Mouse (Mus musculus): ENCODE results near the gene 1700088E04Rik.

Gene 1700088E04Rik

DNA sequence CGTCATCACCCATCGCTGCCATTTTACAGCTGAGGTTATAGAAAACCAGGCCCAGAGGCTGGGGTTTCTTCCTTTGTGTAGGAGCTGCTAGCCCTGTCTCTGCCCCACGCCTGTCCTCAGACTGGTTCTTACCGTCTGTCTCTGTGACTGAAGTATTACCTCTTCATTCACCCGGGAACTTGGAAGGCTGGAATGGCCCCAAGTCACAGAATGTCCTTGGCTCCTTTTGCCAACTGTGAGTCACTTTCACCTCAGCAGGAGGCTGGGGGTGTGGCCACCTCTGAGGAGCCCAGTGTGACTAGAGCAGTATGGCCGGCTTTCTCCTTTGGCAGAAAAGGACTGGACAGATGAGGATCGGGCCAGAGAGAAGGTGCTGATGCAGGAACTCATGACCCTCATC, 9.6 kb downstream of the 1700088E04Rik start:
- DNase-seq (ENCODE audit: low read depth, low spot score) = no peak

DNA sequence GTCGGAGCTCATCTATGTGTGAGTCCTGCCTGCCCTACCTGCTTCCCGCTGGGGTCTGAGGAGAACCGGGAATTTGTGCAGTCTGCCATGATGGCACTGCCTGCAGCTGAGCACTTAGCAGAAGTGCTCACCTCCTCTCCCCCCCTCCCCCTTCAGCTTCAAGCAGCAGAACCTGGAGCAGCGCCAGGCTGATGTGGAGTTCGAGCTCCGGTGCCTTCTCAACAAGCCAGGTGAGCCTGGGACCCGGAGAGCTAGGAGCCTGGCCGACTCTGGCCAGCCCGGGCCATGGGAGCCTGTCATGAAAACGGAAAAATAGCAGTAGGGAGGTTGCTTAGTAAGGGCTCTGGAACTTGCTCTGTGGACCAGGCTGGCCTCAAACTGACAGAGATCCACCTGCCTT, 10.3 kb downstream of the 1700088E04Rik start:
- no peak for DNase-seq (ENCODE audit: low read depth, low spot score)

DNA sequence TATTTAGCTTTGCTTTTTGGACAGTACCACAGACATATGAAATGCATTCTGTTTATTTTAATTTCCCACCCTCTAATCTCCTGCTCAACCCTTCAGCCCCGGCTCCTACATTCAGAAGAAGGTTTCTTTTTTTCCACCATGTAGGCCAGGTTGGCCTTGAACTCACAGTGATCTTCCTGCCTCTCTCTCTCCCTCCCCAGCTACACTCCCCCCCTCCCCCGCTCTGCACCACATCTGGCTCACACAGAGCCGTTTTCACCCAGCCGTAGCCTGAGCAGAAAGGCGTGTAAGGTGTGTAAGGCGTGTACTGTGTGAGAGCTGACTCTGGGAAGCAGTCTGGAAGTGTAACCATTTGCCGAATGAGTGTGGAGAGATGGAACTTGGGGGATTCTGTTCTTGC, 11.7 kb downstream of the 1700088E04Rik start:
- DNase-seq (ENCODE audit: low read depth, low spot score) = no peak

- no peak for DNase-seq (ENCODE audit: low read depth, low spot score)
Measured at GRCm38 (mm10) chr15:79128208-79128607, 12.8 kb downstream of the 1700088E04Rik start.

DNA sequence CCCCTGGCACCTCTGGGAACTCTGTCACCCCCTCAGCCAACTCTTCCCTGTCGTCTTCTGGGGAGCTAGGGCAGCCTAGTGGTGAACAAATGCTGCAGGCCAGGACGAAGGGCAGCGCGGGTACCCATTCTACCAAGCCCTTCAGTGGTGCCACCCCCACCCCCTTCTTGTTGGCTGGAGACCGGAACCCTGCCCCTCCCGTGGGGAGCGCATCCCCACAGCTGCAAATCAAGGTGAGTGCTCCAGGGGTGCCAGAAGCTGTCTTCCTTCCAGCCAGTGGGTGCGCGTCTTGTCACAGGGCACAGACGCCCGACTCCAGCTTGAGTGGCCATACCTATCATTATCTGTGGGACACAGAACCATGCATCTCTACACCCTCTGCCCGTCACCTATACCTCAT, 14.0 kb downstream of the 1700088E04Rik start:
- DNase-seq (ENCODE audit: low read depth, low spot score) = no peak

GRCm38 (mm10) chr15:79126217-79126932, 14.7 kb downstream of the 1700088E04Rik start:
- DNase-seq (ENCODE audit: low read depth, low spot score) = peak; percentile 38

DNA sequence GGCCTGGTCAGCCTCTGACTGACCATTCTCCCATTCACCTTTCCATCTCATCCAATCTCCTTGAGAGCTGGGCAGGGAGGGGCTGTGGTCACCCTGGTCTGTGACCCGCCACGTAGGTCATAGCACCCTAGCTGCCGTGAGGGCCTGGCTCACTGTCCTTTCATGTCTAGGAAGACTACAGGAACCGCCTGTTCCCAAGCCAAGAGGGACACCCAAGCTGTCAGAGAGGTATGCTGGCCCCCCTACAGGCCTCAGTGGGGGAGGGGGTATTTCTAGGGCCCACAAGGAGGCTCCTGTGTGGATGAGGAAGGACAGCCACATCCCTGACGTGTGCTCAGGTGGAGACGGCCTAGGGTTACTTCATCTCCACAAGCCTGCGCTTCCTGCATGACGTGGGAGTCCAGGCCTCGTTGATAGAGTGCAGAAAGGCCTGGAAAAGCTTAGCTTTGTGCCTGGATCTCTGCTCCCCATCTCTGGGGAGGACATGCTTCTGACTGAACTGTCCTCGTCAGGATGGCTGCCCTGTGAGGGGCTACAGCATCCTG, 16.6 kb downstream of the 1700088E04Rik start:
- DNase-seq (ENCODE audit: low read depth, low spot score) = no peak

GRCm38 (mm10) chr15:79123751-79124150, 17.3 kb downstream of the 1700088E04Rik start:
- no peak for DNase-seq (ENCODE audit: low read depth, low spot score)

- no peak for DNase-seq (ENCODE audit: low read depth, low spot score)
Measured at GRCm38 (mm10) chr15:79122546-79122945, 18.5 kb downstream of the 1700088E04Rik start.

GRCm38 (mm10) chr15:79122119-79122518, 18.9 kb downstream of the 1700088E04Rik start:
- no peak for DNase-seq (ENCODE audit: low read depth, low spot score)

DNA sequence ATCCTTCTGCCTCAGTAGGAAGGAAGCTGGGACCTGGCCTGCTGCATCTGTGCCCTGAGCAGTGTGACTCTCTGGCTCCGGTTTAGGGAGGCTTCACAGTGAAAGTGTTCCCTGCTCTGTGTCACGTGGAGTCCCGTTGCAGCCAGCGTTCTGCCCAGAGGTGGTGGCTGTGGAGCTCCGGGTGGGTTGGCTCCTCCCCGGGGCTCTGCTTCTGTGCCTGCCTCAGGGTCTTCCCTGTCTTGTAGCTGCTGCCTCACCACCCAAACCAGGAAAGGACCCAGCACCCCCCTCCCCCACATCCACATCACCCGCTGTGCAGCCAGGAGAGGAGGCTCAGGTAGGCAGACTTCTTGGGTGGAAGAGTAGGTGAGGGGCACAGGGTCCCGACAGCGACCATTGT, 21.6 kb downstream of the 1700088E04Rik start:
- DNase-seq (ENCODE audit: low read depth, low spot score) = no peak

GRCm38 (mm10) chr15:79115276-79115675, 25.8 kb downstream of the 1700088E04Rik start:
- DNase-seq (ENCODE audit: low read depth, low spot score) = no peak

- no peak for DNase-seq (ENCODE audit: low read depth, low spot score)
Measured at GRCm38 (mm10) chr15:79111774-79112173, 29.3 kb downstream of the 1700088E04Rik start.

DNA sequence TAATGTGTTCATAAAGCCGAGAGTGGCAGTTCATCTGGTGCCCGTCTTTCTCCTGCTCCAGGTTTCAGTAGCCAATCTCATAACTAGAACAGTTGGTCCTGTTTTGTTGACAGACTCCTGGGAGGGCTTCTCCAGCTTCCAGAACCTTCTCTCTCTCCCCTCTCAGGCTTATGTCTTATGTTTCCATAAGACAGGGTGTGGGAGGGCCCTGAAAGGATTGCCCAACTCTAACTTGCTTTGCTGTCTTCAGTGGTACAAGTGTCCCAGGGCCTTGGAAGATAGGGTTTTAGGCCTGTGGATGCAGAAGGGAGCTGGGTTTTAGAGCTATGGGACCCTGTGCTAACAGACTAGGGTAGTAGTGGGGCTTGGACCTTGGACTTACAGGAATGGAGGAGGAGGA, 30.5 kb downstream of the 1700088E04Rik start:
- DNase-seq (ENCODE audit: low read depth, low spot score) = no peak

DNA sequence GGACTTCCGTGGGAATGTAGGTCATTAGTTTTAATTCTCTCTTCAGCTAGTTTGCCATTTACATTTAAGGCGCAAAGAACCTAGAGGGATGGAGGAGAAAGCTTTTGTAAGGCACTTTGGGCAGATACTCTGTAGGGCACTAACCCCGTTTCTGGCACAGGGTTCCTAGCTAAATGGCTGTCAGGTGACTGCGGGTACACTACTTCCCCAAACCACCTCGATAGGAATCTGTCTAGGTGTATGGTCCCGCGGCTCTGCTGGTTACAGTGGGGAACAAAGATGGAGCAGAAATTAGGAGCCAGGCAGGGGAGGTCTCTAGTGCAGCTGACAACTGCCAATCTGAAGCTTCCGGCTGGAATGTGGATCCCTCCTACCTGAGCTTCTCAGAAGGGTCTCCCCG, 31.0 kb downstream of the 1700088E04Rik start:
- DNase-seq (ENCODE audit: low read depth, low spot score) = no peak

GRCm38 (mm10) chr15:79109321-79109934, 31.6 kb downstream of the 1700088E04Rik start:
- no peak for DNase-seq (ENCODE audit: low read depth, low spot score)

DNA sequence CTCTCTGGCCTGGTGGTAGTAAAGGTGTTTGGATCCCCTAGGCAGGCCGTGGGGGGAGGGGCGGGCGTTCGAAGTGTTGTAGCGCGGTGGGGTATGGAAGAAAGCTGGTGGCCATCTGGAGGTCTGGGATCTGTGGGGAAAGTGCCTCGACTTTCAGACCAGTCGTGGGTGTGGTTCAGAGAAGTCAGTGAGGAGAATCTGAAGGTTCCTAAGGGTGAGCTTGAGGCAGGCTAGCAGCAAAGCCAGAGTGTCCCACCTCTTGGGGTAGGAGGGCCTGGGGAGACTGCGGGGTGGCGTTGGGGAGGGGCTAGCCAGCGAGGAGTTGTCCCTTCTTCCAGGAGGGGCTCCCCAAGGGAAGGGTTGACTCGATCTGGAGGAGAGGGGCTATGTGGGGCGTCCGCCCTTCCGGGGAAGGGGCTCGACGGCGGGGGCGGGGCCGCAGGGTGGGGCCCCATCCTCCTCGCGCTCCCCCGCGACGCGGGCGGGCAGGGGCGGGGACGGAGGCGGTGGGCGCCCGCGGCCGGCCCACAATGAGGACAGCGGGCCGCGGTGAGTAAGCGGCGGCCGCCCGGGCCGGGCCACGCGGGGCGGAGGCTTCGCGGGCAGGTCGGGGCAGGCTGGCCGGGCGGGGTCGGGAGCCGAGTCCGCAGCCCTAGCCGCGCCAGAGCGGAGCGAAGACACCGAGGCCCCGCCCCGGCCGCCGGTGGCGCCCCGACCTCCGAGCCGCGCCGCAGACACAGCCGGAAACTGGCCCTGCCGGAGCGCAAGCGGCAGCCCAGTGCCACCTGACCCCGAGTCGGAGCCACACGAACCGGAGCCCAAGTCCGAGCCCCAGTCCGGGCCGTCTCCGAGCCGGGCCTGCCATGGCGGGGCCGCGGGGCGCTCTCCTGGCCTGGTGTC, 32.4 kb downstream of the 1700088E04Rik start, which contains the start of gene Micall1:
Gene Micall1 (plus strand): TSS at position 478 of the 900 bp plus-strand sequence.
- no peak for DNase-seq (ENCODE audit: low read depth, low spot score)

- DNase-seq (ENCODE audit: low read depth, low spot score) = no peak
Measured at GRCm38 (mm10) chr15:79107966-79108365, 33.1 kb downstream of the 1700088E04Rik start.

GRCm38 (mm10) chr15:79105804-79106203, 35.2 kb downstream of the 1700088E04Rik start:
- DNase-seq (ENCODE audit: low read depth, low spot score) = no peak

- DNase-seq (ENCODE audit: low read depth, low spot score) = no peak
Measured at GRCm38 (mm10) chr15:79103264-79103663, 37.8 kb downstream of the 1700088E04Rik start.

DNA sequence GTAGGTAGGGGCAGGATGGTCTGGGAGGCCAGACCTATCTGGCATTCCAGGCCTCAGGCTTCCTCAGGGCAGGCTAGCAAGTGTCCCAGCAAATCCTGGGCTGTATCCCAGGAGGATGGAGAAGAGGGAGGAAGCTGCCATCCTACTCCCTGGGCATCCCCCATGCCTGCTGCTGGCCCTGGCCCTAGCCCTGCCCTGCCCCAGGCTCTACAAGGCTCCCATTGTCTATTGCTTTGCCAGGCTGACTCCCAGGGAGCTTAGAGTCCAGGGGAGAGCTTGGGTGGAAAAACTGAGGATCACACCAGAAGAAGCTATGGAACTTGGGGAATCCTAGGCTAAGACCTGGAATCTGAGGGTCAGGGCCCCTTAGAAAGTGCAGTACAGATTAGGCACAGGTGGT, 39.5 kb downstream of the 1700088E04Rik start:
- no peak for DNase-seq (ENCODE audit: low read depth, low spot score)

DNA sequence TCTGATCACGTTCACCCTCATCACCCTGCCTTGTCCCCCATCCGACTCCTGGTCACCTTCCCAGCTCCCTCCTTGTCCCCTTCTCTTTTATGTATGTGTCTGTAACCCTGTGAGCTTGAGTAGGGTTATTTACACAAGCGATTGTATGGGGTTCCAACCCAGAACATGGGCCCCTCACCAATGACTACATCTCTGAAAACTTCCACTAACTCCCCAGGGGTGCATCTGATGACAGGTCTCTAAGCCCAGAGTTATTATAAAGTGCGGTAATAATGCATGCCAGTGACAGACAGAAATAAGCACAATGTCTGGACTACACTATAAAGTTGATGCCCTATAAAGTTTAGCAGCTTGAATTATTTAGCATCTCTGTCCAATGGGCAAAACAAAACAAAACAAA, 40.7 kb downstream of the 1700088E04Rik start:
- DNase-seq (ENCODE audit: low read depth, low spot score) = no peak
